ENCODE assay signal across 27 mouse cellular contexts in the genomic region with DNA sequence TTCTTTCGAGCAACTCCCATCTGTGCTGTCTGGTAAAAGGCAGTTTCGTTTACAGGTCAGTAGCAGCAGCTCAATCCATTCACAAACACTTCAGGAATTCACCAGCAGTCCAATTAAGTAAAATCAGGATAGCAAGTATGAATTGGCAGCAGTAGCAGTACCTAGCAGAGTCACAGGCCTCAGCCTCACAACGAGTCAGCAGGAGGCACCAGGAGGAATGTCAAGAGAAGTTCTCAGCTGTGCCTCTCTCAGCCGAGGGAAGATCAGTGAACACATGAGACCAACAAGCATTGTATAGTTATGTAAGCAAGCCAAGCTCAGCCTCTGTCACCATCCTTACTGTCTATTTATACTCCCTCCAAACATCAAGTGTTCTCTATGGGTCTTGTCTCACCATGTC.
"Had no signal": no experiment of that assay in that cellular context is flagged by ENCODE, and none has a peak within 500 bp of the region (broad histone marks: within the 10 kb centered on the region; RNA-seq: fewer than 3 reads in every experiment).

No protein-coding gene starts in this region.

- H3K9me3 ChIP-seq: heart, embryonic 13.5 days; heart, embryonic 15.5 days; hindbrain, embryonic 10.5 days; hindbrain, embryonic 12.5 days; intestine, embryonic 15.5 days; limb, embryonic 10.5 days; limb, embryonic 12.5 days; liver, embryonic 15.5 days had no signal

- H3K27ac ChIP-seq: gastrocnemius, adult 2 months; heart, embryonic 13.5 days; heart, embryonic 15.5 days; hindbrain, embryonic 10.5 days; hindbrain, embryonic 12.5 days; hindbrain, embryonic 14.5 days; intestine, embryonic 15.5 days; layer of hippocampus, adult 2 months; left cerebral cortex, adult 2 months; limb, embryonic 10.5 days; limb, embryonic 12.5 days; liver, embryonic 15.5 days had no signal

- H3K27me3 ChIP-seq: heart, embryonic 13.5 days; heart, embryonic 15.5 days; hindbrain, embryonic 12.5 days; intestine, embryonic 15.5 days; limb, embryonic 12.5 days; liver, embryonic 15.5 days had no signal

- ATAC-seq: hindbrain, embryonic 16.5 days; inflammation-experienced regulatory T-cells, adult 6 months; intestine, embryonic 15.5 days; intestine, postnatal 0 days had no signal

- H3K4me1 ChIP-seq: hindbrain, embryonic 10.5 days; hindbrain, embryonic 12.5 days; intestine, embryonic 15.5 days; limb, embryonic 10.5 days; limb, embryonic 12.5 days; liver, embryonic 15.5 days had no signal

- H3K9ac ChIP-seq: heart, embryonic 13.5 days; heart, embryonic 15.5 days; hindbrain, embryonic 12.5 days; hindbrain, embryonic 14.5 days; intestine, embryonic 15.5 days; limb, embryonic 12.5 days; liver, embryonic 15.5 days had no signal

- H3K4me2 ChIP-seq: heart, embryonic 11.5 days; heart, embryonic 13.5 days; heart, embryonic 15.5 days; hindbrain, embryonic 12.5 days; hindbrain, embryonic 14.5 days; intestine, embryonic 15.5 days; limb, embryonic 12.5 days; liver, embryonic 11.5 days; liver, embryonic 15.5 days had no signal

- DNase-seq: gastrocnemius, adult 2 months; gastrocnemius, postnatal 10 days; gastrocnemius, postnatal 25 days; heart, postnatal 14 days; heart, postnatal 4 days; kidney, adult 18-20 months; kidney, adult 8-10 months; kidney, postnatal 10 days; kidney, postnatal 25 days; kidney, postnatal 4 days; liver had no signal

- H3K4me3 ChIP-seq: gastrocnemius, adult 2 months; heart, embryonic 13.5 days; heart, embryonic 15.5 days; hindbrain, embryonic 10.5 days; hindbrain, embryonic 12.5 days; intestine, embryonic 15.5 days; layer of hippocampus, adult 2 months; left cerebral cortex, adult 2 months; limb, embryonic 10.5 days; limb, embryonic 12.5 days; liver, embryonic 15.5 days had no signal
